In the genomic region with DNA sequence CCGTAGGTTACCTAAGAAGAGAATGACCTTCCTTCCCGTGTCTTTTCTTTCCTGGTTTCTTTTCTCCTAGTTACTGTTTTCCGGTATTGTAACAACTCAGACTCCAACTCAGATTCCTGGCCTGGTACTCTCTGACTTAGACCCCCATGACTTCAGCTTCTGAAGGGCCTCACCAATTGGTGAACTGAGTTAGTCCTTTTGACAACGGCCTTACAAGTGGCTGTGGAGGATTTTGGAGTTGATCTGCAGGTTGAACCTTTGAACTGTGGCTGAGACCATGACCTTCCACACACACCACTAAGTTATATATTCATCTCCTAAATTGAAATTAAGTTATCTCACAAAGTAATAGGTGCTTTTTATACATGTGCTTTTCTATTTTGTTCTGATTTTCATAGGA, we compare ENCODE assay signal across 39 mouse cellular contexts. TPM values are rescaled to one million over a fixed set of nuclear protein-coding genes. Genes with fewer than 3 reads are reported as not detected.
"Had no signal": no experiment of that assay in that cellular context is flagged by ENCODE, and none has a peak within 500 bp of the region (broad histone marks: within the 10 kb centered on the region; RNA-seq: fewer than 3 reads in every experiment).

No protein-coding gene starts in this region.

- H3K4me2 ChIP-seq: heart, embryonic 11.5 days; heart, embryonic 12.5 days; heart, embryonic 13.5 days; heart, embryonic 15.5 days; hindbrain, embryonic 12.5 days; hindbrain, embryonic 13.5 days; hindbrain, embryonic 14.5 days; hindbrain, embryonic 15.5 days; intestine, embryonic 15.5 days; kidney, embryonic 15.5 days had no signal

- H3K27me3 ChIP-seq: heart, embryonic 12.5 days; hindbrain, embryonic 12.5 days; hindbrain, embryonic 13.5 days; hindbrain, embryonic 15.5 days; intestine, embryonic 15.5 days had no signal

- H3K9ac ChIP-seq: heart, embryonic 12.5 days; heart, embryonic 13.5 days; heart, embryonic 15.5 days; hindbrain, embryonic 12.5 days; hindbrain, embryonic 13.5 days; hindbrain, embryonic 14.5 days; hindbrain, embryonic 15.5 days; intestine, embryonic 15.5 days; kidney, embryonic 15.5 days had no signal

- DNase-seq: heart, postnatal 10 days; heart, postnatal 14 days; heart, postnatal 36 days; heart, postnatal 4 days; kidney, adult 18-20 months; kidney, postnatal 10 days; kidney, postnatal 14 days; kidney, postnatal 25 days; kidney, postnatal 36 days; kidney, postnatal 4 days; layer of hippocampus, adult 9-11 months; layer of hippocampus, postnatal 36 days had no signal

- H3K9me3 ChIP-seq: heart, embryonic 10.5 days; heart, embryonic 12.5 days; heart, embryonic 13.5 days; heart, embryonic 15.5 days; hindbrain, embryonic 10.5 days; hindbrain, embryonic 12.5 days; hindbrain, embryonic 13.5 days; hindbrain, embryonic 15.5 days; intestine, embryonic 15.5 days; kidney, embryonic 15.5 days had no signal

- ATAC-seq: hindbrain, embryonic 16.5 days; hindbrain, postnatal 0 days; inflammation-experienced regulatory T-cells, adult 6 months; intestine, embryonic 15.5 days; intestine, embryonic 16.5 days; intestine, postnatal 0 days had no signal

- H3K4me1 ChIP-seq: heart, embryonic 10.5 days; heart, embryonic 12.5 days; heart, embryonic 13.5 days; heart, embryonic 15.5 days; hindbrain, embryonic 10.5 days; hindbrain, embryonic 12.5 days; hindbrain, embryonic 13.5 days; hindbrain, embryonic 15.5 days; intestine, embryonic 15.5 days; kidney, embryonic 15.5 days had no signal

- H3K4me3 ChIP-seq: heart, embryonic 10.5 days; heart, embryonic 12.5 days; heart, embryonic 13.5 days; heart, embryonic 15.5 days; hindbrain, embryonic 10.5 days; hindbrain, embryonic 12.5 days; hindbrain, embryonic 13.5 days; hindbrain, embryonic 15.5 days; intestine, embryonic 15.5 days; kidney, embryonic 15.5 days; layer of hippocampus, adult 2 months; left cerebral cortex, adult 2 months had no signal

- H3K27ac ChIP-seq: heart, embryonic 10.5 days; heart, embryonic 13.5 days; heart, embryonic 15.5 days; hindbrain, embryonic 10.5 days; hindbrain, embryonic 12.5 days; hindbrain, embryonic 13.5 days; hindbrain, embryonic 14.5 days; hindbrain, embryonic 15.5 days; hindbrain, postnatal 0 days; intestine, embryonic 15.5 days; kidney, embryonic 15.5 days; kidney, postnatal 0 days; layer of hippocampus, adult 2 months; left cerebral cortex, adult 2 months had no signal

- H3K36me3 ChIP-seq: heart, embryonic 10.5 days; heart, embryonic 12.5 days; heart, embryonic 13.5 days; heart, embryonic 15.5 days; hindbrain, embryonic 10.5 days; hindbrain, embryonic 12.5 days; hindbrain, embryonic 13.5 days; hindbrain, embryonic 15.5 days; intestine, embryonic 15.5 days; kidney, embryonic 15.5 days had no signal

RNA-seq across cellular contexts. Expression of a gene that starts 11.2 kb away (rescaled TPM):
- polyA plus RNA-seq: heart, embryonic 10.5 days; heart, embryonic 11.5 days; heart, embryonic 12.5 days; heart, embryonic 13.5 days; heart, embryonic 14.5 days; heart, embryonic 15.5 days; heart, embryonic 16.5 days; heart, postnatal 0 days; hindbrain, embryonic 10.5 days; hindbrain, embryonic 11.5 days; hindbrain, embryonic 12.5 days; hindbrain, embryonic 13.5 days; hindbrain, embryonic 14.5 days; hindbrain, embryonic 15.5 days; hindbrain, embryonic 16.5 days; hindbrain, postnatal 0 days; inflammation-experienced regulatory T-cells, adult 6 months; intestine, embryonic 14.5 days; intestine, embryonic 15.5 days; intestine, embryonic 16.5 days; intestine, postnatal 0 days; kidney, embryonic 15.5 days; kidney, embryonic 16.5 days; kidney, postnatal 0 days; large intestine, adult 2 months had no signal

RNA-seq across cellular contexts. Expression of a gene that starts 19.6 kb away (rescaled TPM):
- polyA plus RNA-seq: heart, embryonic 10.5 days; heart, embryonic 11.5 days; heart, embryonic 12.5 days; heart, embryonic 13.5 days; heart, embryonic 14.5 days; heart, embryonic 15.5 days; heart, embryonic 16.5 days; heart, postnatal 0 days; hindbrain, embryonic 10.5 days; hindbrain, embryonic 11.5 days; hindbrain, embryonic 12.5 days; hindbrain, embryonic 13.5 days; hindbrain, embryonic 14.5 days; hindbrain, embryonic 15.5 days; hindbrain, embryonic 16.5 days; hindbrain, postnatal 0 days; intestine, embryonic 14.5 days; intestine, embryonic 15.5 days; intestine, embryonic 16.5 days; intestine, postnatal 0 days; kidney, embryonic 15.5 days; kidney, embryonic 16.5 days; kidney, postnatal 0 days; large intestine, adult 2 months had no signal

RNA-seq across cellular contexts. Expression of a gene that starts 21.6 kb away (rescaled TPM):
- polyA plus RNA-seq: heart, embryonic 10.5 days; heart, embryonic 11.5 days; heart, embryonic 12.5 days; heart, embryonic 13.5 days; heart, embryonic 14.5 days; heart, postnatal 0 days; hindbrain, embryonic 10.5 days; hindbrain, embryonic 11.5 days; hindbrain, embryonic 12.5 days; hindbrain, embryonic 13.5 days; hindbrain, embryonic 14.5 days; hindbrain, embryonic 15.5 days; hindbrain, embryonic 16.5 days; hindbrain, postnatal 0 days; intestine, embryonic 14.5 days; intestine, embryonic 15.5 days; intestine, embryonic 16.5 days; intestine, postnatal 0 days; kidney, embryonic 15.5 days; kidney, embryonic 16.5 days; kidney, postnatal 0 days had no signal

RNA-seq across cellular contexts. Expression of a gene that starts 29.5 kb away (rescaled TPM):
- polyA plus RNA-seq: heart, embryonic 13.5 days; inflammation-experienced regulatory T-cells, adult 6 months had no signal

RNA-seq across cellular contexts. Expression of a gene that starts 33.9 kb away (rescaled TPM):
- polyA plus RNA-seq: heart, embryonic 10.5 days; heart, embryonic 11.5 days; heart, embryonic 12.5 days; heart, embryonic 14.5 days; heart, postnatal 0 days; hindbrain, embryonic 10.5 days; hindbrain, embryonic 11.5 days; hindbrain, embryonic 12.5 days; hindbrain, embryonic 13.5 days; hindbrain, embryonic 14.5 days; hindbrain, embryonic 16.5 days; hindbrain, postnatal 0 days; intestine, embryonic 14.5 days; kidney, embryonic 15.5 days had no signal
